Mouse (Mus musculus): ENCODE results near the gene Podn. TPM values are rescaled to one million over a fixed set of nuclear protein-coding genes. Genes with fewer than 3 reads are reported as not detected.

The Podn gene
- total and polyA plus RNA-seq, 3 experiments: 0.04 TPM; not detected in 2

DNA sequence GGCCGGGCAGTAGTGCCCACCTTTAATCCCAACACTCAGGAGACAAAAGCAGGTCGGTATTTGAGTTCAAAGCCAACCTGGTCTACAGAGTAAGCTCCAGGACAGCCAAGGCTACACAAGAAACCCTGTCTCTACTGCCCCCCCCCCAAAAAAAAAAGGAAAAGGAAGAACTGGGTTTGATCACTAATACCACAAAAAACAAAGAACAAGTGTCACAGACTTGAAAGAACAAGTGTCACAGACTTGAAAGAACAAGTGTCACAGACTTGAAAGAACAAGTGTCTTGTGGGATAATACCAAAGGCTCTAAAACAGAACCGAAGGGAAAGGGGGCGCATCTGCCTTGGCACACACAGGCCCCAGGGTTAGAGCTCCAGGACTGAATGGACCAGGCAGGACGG is 15.4 kb downstream of the Podn start:
- Histone ChIP-seq H3K9ac (ENCODE audit: control insufficient read depth, low read depth, low read length, poor library complexity, severe bottlenecking) (no peak overlapping the region), H3K27me3 (ENCODE audit: control insufficient read depth in 1 of 2, insufficient read depth in 2 of 2, low read length in 2 of 2) (no peaks in the 10 kb centered on the region), H3K79me2 (ENCODE audit: control insufficient read depth, insufficient read depth, low read length, poor library complexity) (no peaks in the 10 kb centered on the region), H3K36me3 (ENCODE audit: control insufficient read depth in 1 of 2, insufficient read depth in 2 of 2, low read length in 2 of 2) (peaks cover 0 to 18% of the 10 kb centered on the region in 2 experiments; a peak in 2 of 4 replicates), H3K27ac (ENCODE audit: control insufficient read depth, low read depth, low read length) (no peak overlapping the region), H3K4me1 (ENCODE audit: control insufficient read depth in 1 of 2, insufficient read depth in 2 of 2, low read length in 2 of 2) (peaks cover 4 to 15% of the 10 kb centered on the region in 2 experiments; a peak in 3 of 4 replicates), H3K9me3 (replicated peaks; ENCODE audit: insufficient read depth, low read length) (no peaks in the 10 kb centered on the region), H3K4me3 (ENCODE audit: control insufficient read depth in 1 of 2, insufficient read depth in 1 of 2, low read depth in 2 of 2, low read length in 2 of 2) (no peak overlapping the region)
- DNase-seq (ENCODE audit: low read depth, low spot score): no peak
- TF ChIP-seq POLR2A (IDR thresholded peaks at IDR 0.05; ENCODE audit: control insufficient read depth in 1 of 2, insufficient read depth in 1 of 2, low read depth in 1 of 2, low read length in 2 of 2, poor library complexity in 1 of 2) (no peak), SIN3A (IDR thresholded peaks at IDR 0.05; ENCODE audit: low read length) (no peak), MEF2A (IDR thresholded peaks at IDR 0.05; ENCODE audit: extremely low read depth, insufficient replicate concordance, low read depth, low read length, poor library complexity, severe bottlenecking) (no peak), KAT2A (conservative IDR thresholded peaks at IDR 0.05; ENCODE audit: low read depth, low read length) (no peak), TBP (IDR thresholded peaks at IDR 0.05; ENCODE audit: low read depth, low read length) (no peak), MXI1 (IDR thresholded peaks at IDR 0.05; ENCODE audit: low read depth, low read length) (no peak), POLR2AphosphoS2 (IDR thresholded peaks at IDR 0.05; ENCODE audit: low read length) (no peak), CHD2 (IDR thresholded peaks at IDR 0.05; ENCODE audit: low read length) (no peak), ETS1 (IDR thresholded peaks at IDR 0.05; ENCODE audit: low read depth, low read length) (no peak), MAZ (IDR thresholded peaks at IDR 0.05; ENCODE audit: low read depth, low read length) (no peak), E2F4 (IDR thresholded peaks at IDR 0.05; ENCODE audit: borderline replicate concordance, low read depth, low read length) (no peak), RAD21 (IDR thresholded peaks at IDR 0.05; ENCODE audit: low read depth, low read length) (no peak), TAL1 (IDR thresholded peaks at IDR 0.05; ENCODE audit: low read length) (no peak), NRF1 (IDR thresholded peaks at IDR 0.05; ENCODE audit: insufficient read depth, low read depth, low read length, poor library complexity, severe bottlenecking) (no peak), MAX (IDR thresholded peaks at IDR 0.05; ENCODE audit: low read length) (no peak), ZMIZ1 (IDR thresholded peaks at IDR 0.05; ENCODE audit: low read depth, low read length) (no peak), MYB (IDR thresholded peaks at IDR 0.05; ENCODE audit: low read depth, low read length) (no peak), SMC3 (IDR thresholded peaks at IDR 0.05; ENCODE audit: low read depth, low read length) (no peak), GABPA (IDR thresholded peaks at IDR 0.05; ENCODE audit: low read depth, low read length) (no peak), JUND (IDR thresholded peaks at IDR 0.05; ENCODE audit: low read depth, low read length) (no peak)

DNA sequence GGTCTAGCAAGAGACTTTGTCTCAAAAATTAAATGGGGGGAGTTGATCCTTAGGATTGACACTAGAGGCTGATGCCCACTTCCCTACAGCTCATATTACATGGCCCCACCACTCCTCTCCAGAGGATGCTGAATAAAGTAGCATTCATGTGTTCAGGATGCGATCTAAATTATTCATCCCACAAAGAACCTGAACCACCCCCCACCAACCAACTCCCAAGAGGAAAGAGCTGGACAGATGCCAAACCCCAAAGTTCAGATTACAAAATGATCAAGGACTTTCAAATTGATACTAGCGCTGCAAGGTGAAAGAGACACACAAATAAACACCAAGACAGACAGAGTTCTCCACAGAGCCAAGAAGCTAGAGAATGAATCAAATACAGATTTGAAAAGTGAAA is 16.5 kb downstream of the Podn start:
- no peaks in the 10 kb centered on the region for H3K79me2 ChIP-seq (ENCODE audit: control insufficient read depth, insufficient read depth, low read length, poor library complexity)
- H3K9me3 ChIP-seq (replicated peaks; ENCODE audit: insufficient read depth, low read length): no peaks in the 10 kb centered on the region
- H3K4me1 ChIP-seq (ENCODE audit: control insufficient read depth in 1 of 2, insufficient read depth in 2 of 2, low read length in 2 of 2): peaks cover 4 to 15% of the 10 kb centered on the region in 2 experiments; a peak in 3 of 4 replicates
- no peaks in the 10 kb centered on the region for H3K27me3 ChIP-seq (ENCODE audit: control insufficient read depth in 1 of 2, insufficient read depth in 2 of 2, low read length in 2 of 2)
- TF ChIP-seq RCOR1 (IDR thresholded peaks at IDR 0.05; ENCODE audit: low read depth, low read length) (0 out of 2 replicates have a peak, but pooled peaks have one; percentile 42), BHLHE40 (IDR thresholded peaks at IDR 0.05; ENCODE audit: borderline replicate concordance, low read depth, low read length) (no peak), EP300 (IDR thresholded peaks at IDR 0.05; ENCODE audit: low read depth in 1 of 2, low read length in 2 of 2) (0 out of 4 replicates have a peak, but pooled peaks of 1 of the 2 experiments have one; percentile 33), TAL1 (IDR thresholded peaks at IDR 0.05; ENCODE audit: low read length) (no peak), ZKSCAN1 (IDR thresholded peaks at IDR 0.05; ENCODE audit: low read depth, low read length) (no peak), POLR2AphosphoS2 (IDR thresholded peaks at IDR 0.05; ENCODE audit: low read length) (no peak), ELF1 (IDR thresholded peaks at IDR 0.05; ENCODE audit: low read depth, low read length) (no peak), CHD2 (IDR thresholded peaks at IDR 0.05; ENCODE audit: low read length) (no peak), USF2 (IDR thresholded peaks at IDR 0.05; ENCODE audit: borderline replicate concordance in 1 of 2, insufficient read depth in 1 of 2, low read depth in 1 of 2, low read length in 2 of 2) (no peak), GATA1 (IDR thresholded peaks at IDR 0.05; ENCODE audit: low read depth, low read length) (peak; percentile 18; the same call in 1 of the 2 replicates), CHD1 (IDR thresholded peaks at IDR 0.05; ENCODE audit: low read depth, low read length) (no peak)
- H3K4me3 ChIP-seq (ENCODE audit: control insufficient read depth in 1 of 2, insufficient read depth in 1 of 2, low read depth in 2 of 2, low read length in 2 of 2): no peak overlapping the region
- H3K9ac ChIP-seq (ENCODE audit: control insufficient read depth, low read depth, low read length, poor library complexity, severe bottlenecking): no peak overlapping the region
- peak; percentile 32 for DNase-seq (ENCODE audit: low read depth, low spot score)
- H3K27ac ChIP-seq (ENCODE audit: control insufficient read depth, low read depth, low read length): no peak overlapping the region
- peaks cover 0 to 18% of the 10 kb centered on the region in 2 experiments; a peak in 2 of 4 replicates for H3K36me3 ChIP-seq (ENCODE audit: control insufficient read depth in 1 of 2, insufficient read depth in 2 of 2, low read length in 2 of 2)

All from MEL (cell line).